Mouse (Mus musculus) lung, postnatal 0 days (tissue): ENCODE measurements at regions not wholly inside any gene's neighbourhood (a gene's known extent, or its start where the extent isn't known, plus 50 kb on each side); places are given as distances from the start of the nearest gene placed in this dataset.

Experiments
- CTCF ChIP-seq: IDR thresholded peaks from 2 replicates; pipeline ENCODE4 v1.5.1; 2016; ENCODE audit warnings: antibody characterized with exemption, mild to moderate bottlenecking
- EP300 ChIP-seq: IDR thresholded peaks from 2 replicates; pipeline ENCODE4 v1.6.1; 2016; ENCODE audit warnings: antibody characterized with exemption, mild to moderate bottlenecking, control low read depth

- TF ChIP-seq CTCF (no peak), EP300 (no peak)
Measured at GRCm38 (mm10) chr5:77532261-77533015, 124.6 kb upstream of the Igfbp7 start.
